Mouse (Mus musculus) cerebellum, postnatal 36 days (tissue): ENCODE results near the gene Tep1.
"Not testable (repeated sequence)": the region's sequence is repeated elsewhere in the genome, so short reads cannot be mapped to it uniquely, and the experiment has no call there.

Experiments used
- DNase-seq, 2 experiments: peaks; one replicate each; pipeline ENCODE4 v3.0.0; 2021 to 2022; ENCODE audit warnings: mixed read lengths in 2 of 2

Gene Tep1

GRCm38 (mm10) chr14:50868211-50868610 is 2.1 kb downstream of the Tep1 start:
- DNase-seq: no peak

DNA sequence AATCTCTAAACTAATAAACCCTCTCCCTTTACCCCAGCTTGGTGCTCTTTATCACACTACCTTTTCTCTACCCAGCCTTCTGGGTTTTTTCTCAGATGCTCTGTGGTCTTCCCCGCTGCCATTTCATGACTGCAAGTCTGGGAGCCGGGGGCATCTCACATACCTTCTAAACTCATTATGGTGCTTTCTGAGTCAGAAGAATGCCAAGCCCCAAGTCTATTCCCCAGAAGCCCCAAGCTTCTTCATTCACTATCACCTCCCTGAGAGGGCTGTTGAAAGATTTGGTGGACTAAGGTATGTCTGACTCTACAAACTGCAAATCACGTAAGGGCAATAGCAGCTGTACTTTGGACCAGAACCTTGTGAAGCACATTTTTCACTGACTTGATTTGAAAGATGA is 3.4 kb downstream of the Tep1 start:
- DNase-seq: no peak

GRCm38 (mm10) chr14:50865005-50865404 is 5.4 kb downstream of the Tep1 start:
- DNase-seq: not testable (repeated sequence)

- DNase-seq: no peak
Measured at GRCm38 (mm10) chr14:50862641-50863040, 7.7 kb downstream of the Tep1 start.

- DNase-seq: no peak
Measured at GRCm38 (mm10) chr14:50855788-50856187, 14.6 kb downstream of the Tep1 start.

- DNase-seq: peak in 1 of 2 experiments; percentile 20
Measured at GRCm38 (mm10) chr14:50837236-50837635, 33.1 kb downstream of the Tep1 start.

GRCm38 (mm10) chr14:50834435-50834834 is 35.9 kb downstream of the Tep1 start:
- DNase-seq: no peak

GRCm38 (mm10) chr14:50833964-50834363 is 36.4 kb downstream of the Tep1 start:
- peak; percentile 58 to 65 for DNase-seq

GRCm38 (mm10) chr14:50829878-50830277 is 40.5 kb downstream of the Tep1 start:
- no peak for DNase-seq

GRCm38 (mm10) chr14:50826579-50826978 is 43.8 kb downstream of the Tep1 start:
- no peak for DNase-seq

DNA sequence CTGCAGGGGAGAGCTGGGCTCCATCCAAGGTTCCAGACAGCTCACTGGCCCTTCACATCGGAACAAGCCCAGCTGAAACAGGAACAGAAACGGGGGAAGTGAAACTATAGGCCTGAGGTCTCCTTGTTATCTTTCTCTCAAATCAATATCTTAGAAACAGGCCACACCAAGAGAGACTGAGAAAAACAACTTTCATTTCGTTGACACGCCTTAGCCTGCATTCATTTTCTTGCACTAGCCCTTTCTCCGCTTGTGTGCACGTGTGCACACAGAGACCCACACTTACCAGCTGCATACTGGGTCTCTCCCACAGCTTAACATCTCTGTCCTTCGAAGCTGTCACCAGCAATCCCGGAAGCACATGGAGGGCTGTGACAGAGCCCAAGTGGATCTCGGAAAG is 46.1 kb downstream of the Tep1 start:
- DNase-seq: no peak

GRCm38 (mm10) chr14:50823240-50823639 is 47.1 kb downstream of the Tep1 start:
- no peak for DNase-seq

DNA sequence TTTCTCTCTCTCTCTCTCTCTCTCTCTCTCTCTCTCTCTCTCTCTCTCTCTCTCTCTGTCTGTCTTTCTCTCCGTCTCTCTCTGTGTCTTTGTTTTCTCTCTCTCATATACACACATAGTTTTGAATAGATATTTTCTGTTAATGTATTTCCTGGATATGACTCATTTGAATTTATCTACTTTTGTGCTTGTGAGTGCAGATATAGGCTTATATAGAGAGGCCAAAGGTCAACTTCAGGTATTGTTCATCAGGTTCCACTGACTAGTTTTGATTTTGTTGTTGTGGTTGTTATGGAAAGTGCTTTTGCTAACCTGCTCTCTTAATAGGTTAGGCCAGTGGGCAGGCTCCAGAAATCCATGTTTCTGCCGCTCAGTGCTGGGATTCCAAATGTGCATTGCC is 57.3 kb downstream of the Tep1 start:
- DNase-seq: no peak

- peak; percentile 98 to 100 for DNase-seq
Measured at GRCm38 (mm10) chr14:50807487-50808072, 62.8 kb downstream of the Tep1 start, which contains the start of the genes Ccnb1ip1 and Parp2. Gene Ccnb1ip1 (minus strand): TSS chr14:50807732. Gene Parp2 (plus strand): TSS chr14:50807841.

DNA sequence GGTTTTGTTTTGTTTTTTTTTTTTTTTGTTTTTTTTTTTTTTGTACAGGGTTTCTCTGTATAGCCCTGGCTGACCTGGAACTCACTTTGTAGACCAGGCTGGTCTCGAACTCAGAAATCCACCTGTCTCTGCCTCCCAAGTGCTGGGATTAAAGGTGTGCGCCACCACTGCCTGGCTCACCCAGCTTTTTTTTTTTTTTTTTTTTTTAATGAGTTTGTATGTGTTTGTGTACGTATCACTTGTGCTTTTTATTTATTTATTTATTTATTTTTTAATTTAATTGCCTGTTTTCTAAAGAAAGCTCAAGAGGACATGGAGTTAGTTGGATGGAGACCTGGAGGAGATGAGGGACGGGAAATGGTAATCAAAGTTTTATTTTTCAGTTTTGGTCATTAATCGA is 63.9 kb downstream of the Tep1 start:
- not testable (repeated sequence) for DNase-seq

DNA sequence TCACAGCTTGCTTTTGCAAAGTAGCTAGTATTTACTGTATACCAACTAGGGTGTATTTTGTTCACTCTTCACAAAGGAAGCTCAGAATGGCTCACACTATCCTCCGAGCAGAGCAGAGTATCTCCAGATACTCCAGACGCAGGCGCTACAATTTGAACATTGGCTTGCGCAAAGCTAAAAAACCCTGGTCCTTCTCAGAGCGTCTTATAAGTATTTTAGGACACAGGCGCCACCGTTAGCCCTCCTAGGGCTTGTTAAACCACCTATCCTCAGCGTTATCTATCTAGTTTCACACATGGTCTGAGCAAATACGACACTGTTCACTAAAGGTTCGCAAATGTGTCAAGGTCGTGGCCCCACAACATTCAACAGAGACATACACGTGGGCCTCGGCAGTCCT is 65.7 kb downstream of the Tep1 start:
- no peak for DNase-seq

GRCm38 (mm10) chr14:50802843-50803562 is 67.4 kb downstream of the Tep1 start:
- DNase-seq: no peak

- no peak for DNase-seq
Measured at GRCm38 (mm10) chr14:50802441-50802840, 67.9 kb downstream of the Tep1 start.

GRCm38 (mm10) chr14:50799502-50800259 is 70.7 kb downstream of the Tep1 start:
- DNase-seq: peak; percentile 33 to 38

DNA sequence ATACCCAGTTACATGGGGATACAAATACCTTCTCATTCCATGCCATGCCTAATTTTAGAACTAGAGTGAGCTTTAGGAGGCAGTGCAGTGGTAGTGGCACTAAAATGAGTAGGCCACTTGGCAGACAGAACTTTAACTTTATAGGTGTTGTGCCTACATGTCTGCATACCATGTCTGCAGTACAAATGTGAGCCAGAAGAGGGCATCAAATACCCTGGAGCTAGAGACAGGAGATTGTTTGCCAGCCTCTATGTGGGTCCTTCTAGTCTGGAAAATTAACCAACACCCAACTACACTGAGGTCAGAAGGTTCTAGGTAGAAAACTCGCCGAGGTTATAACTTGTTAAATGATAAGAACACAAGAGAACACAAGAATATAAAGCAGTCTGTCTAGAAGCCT is 71.8 kb downstream of the Tep1 start:
- DNase-seq: no peak

DNA sequence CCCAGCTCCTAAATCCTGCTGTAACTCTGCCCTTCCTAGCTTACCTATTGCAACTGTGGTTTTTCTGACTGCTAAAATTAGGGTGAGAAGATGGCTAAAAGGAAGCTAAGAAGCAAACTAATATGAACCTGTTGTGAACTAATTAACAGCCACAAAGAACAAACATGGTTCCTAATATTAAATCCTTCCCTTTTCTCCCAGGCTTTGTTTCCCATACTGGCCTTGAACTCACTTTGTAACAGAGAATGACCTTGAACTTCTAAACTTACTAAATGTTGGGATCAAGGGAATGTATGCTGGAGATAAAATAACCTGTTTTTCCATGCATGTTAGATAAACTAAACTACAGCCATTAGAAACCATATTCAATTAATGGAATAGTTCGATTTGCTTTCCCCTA is 73.9 kb downstream of the Tep1 start:
- no peak for DNase-seq

GRCm38 (mm10) chr14:50795965-50796364 is 74.4 kb downstream of the Tep1 start:
- no peak for DNase-seq

- no peak for DNase-seq
Measured at GRCm38 (mm10) chr14:50795261-50795935, 75.0 kb downstream of the Tep1 start.
